Mouse (Mus musculus) gastrocnemius, postnatal 10 days (tissue): ENCODE measurements around the gene Iqcd. TPM values are rescaled to one million over a fixed set of nuclear protein-coding genes. Genes with fewer than 3 reads are reported as not detected.

Experiments used
- DNase-seq: peaks from one replicate; pipeline ENCODE4 v3.0.0; 2021; ENCODE audit warnings: mixed read lengths
- total RNA-seq, 2 experiments: library from RNA; stranded (reverse); gene quantifications; 2 replicates each; pipeline ENCODE4 v1.2.3; 2021

The Iqcd gene
- total RNA-seq, 2 experiments from 2014 or later = 0.40 to 0.50 TPM

GRCm38 (mm10) chr5:120603515-120603914 lies 14.7 kb downstream of the Iqcd start:
- no peak for DNase-seq

- DNase-seq = peak; percentile 90
Observed at GRCm38 (mm10) chr5:120604839-120605238, 16.0 kb downstream of the Iqcd start.

GRCm38 (mm10) chr5:120605241-120605661 lies 16.4 kb downstream of the Iqcd start:
- no peak for DNase-seq

- peak; percentile 91 for DNase-seq
Observed at GRCm38 (mm10) chr5:120605688-120606087, 16.9 kb downstream of the Iqcd start.

- no peak for DNase-seq
Observed at GRCm38 (mm10) chr5:120606590-120607200, 17.9 kb downstream of the Iqcd start.

GRCm38 (mm10) chr5:120607335-120607734 lies 18.5 kb downstream of the Iqcd start:
- DNase-seq = no peak

DNA sequence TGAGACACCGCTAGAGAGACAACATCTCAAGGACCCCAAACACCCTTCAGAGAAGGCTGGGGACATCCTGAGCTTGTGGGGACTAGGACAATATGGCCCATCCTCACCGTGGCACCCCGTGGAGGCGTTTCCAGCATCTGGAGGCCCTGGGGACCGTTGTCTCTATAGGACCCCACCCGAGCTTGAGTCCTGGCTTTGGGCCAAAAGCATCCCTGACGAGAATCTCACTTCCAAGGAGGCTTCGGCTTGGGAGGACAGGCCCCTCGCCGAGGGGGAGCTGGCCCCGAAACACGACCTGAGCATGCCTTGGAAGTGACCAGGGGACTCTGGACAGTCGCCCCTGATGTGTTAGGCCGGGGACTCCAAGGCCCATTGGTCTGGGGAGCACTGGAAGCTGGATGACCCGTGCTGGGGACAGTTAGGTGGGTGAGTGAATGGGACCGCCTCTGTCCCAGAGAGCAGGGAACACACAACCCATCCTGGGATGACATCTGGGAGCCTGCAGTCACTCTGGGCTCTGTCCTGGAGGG lies 20.5 kb downstream of the Iqcd start:
- no peak for DNase-seq

DNA sequence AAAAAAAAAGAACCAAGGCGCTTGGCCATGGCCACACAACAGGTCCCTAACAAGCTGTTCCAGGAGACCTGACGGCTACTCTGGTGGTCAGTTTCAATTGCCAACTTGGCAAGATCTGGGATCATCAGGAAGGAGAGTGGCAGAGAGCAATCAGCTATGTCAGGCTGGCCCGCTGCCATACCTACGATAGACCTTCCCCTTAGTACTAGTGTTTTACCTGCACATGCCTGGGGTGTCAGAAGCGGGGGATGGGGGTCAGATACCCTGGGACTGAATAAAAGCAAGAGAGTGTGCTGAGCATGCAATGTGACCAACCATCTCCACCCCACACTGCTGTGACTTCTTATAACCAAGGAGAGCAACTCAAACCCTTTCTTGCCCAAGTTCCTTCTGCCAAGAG lies 22.1 kb downstream of the Iqcd start:
- DNase-seq = no peak

DNA sequence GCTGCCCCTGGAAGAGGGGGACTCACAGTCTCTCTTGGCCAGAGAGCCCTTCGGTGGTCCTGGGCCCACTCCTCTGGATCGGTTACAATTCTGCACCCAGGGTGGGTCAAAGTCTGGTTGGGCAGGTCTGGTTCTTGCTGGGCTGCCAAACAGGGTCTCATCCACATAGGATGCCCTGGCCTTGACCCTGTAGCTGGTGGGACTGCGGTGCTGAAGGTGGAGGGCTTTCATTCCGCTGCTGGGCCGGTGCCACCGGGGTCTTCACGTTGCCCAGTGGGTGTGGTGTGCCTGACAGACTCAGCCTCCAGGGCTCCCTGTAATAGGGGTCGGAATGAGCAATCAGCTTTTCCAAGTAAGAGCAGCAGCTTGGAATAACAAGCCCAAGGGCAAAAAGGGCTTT lies 22.6 kb downstream of the Iqcd start:
- DNase-seq = no peak

GRCm38 (mm10) chr5:120612442-120612821 lies 23.6 kb downstream of the Iqcd start, which contains the start of the genes Rita1 and Ddx54:
Rita1 (minus strand) TSS chr5:120612589.
Ddx54 (plus strand) TSS chr5:120612739.
- DNase-seq = peak; percentile 96

GRCm38 (mm10) chr5:120612822-120613604 lies 24.2 kb downstream of the Iqcd start:
- DNase-seq = peak; percentile 99

DNA sequence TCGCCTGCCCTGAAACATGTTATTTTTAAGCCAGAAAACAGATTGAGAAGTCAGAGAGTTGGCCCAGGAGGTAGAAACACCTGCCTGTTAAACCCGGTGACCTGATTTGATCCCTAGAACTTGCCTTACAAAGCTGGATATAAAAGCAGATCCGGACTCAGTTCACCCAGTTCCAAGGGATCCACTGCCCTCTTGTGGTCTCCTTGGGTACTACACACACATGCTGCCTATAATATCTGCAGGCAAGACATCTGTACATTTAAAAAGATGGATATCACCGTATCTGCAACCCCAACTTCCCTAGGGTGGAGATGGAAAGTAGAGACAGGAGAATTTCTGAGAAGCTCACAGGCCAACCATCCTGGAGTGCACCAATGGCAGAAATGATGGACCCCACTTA lies 27.1 kb downstream of the Iqcd start:
- DNase-seq = no peak

- no peak for DNase-seq
Observed at GRCm38 (mm10) chr5:120618778-120619177, 30.0 kb downstream of the Iqcd start.

- DNase-seq = peak; percentile 71
Observed at GRCm38 (mm10) chr5:120619201-120619600, 30.4 kb downstream of the Iqcd start.

DNA sequence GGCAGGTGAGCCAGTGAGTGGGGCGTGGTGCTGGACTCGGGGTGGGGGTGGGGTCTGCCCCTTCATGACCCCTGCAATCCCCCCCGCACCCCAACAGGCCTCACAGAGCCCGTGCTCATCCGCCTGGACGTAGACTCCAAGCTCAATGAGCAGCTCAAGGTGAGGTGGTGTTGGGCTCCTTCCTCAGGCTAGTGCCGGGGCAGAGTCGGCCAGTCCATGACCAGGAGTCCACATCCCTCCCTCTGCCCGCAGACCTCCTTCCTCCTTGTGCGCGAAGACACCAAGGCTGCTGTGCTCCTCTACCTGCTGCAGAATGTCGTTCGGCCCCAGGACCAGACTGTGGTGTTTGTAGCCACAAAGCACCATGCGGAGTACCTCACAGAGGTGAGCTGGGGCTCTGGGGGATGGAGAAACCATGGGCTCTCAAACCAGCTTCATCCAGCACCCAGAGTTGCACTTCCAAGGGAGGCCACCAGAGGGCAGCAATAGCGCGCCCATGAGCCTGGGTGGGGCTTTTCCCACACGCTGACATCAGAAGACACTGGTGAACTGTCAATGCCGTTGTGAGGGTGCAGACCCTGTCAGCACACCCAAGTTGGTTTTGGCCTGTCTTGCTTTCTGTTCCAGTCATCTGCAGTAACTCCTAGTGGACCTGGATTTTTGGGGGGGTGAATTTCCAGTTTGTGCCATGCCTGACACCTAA lies 31.7 kb downstream of the Iqcd start:
- DNase-seq = peak; percentile 84

- DNase-seq = no peak
Observed at GRCm38 (mm10) chr5:120621078-120621765, 32.4 kb downstream of the Iqcd start.

DNA sequence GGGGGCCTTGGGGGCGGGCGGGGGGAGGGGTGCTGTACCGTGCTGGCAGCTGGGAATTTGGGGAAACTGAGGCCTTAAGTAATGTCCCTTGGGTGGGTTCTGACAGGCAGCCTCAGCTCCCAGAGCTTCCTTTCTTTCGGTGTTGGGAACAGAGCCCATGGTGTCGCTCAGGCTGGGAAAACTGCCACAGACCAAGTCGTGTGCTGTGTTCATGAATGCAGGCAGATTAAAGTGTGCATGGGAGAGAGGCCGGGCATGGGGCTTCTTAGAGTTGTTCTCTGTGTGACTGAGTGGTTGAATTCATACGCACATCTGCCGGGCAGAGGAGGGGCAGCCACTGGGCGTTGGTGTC lies 33.0 kb downstream of the Iqcd start:
- no peak for DNase-seq

- DNase-seq = no peak
Observed at GRCm38 (mm10) chr5:120622198-120622851, 33.5 kb downstream of the Iqcd start.

GRCm38 (mm10) chr5:120624427-120624826 lies 35.6 kb downstream of the Iqcd start:
- no peak for DNase-seq

DNA sequence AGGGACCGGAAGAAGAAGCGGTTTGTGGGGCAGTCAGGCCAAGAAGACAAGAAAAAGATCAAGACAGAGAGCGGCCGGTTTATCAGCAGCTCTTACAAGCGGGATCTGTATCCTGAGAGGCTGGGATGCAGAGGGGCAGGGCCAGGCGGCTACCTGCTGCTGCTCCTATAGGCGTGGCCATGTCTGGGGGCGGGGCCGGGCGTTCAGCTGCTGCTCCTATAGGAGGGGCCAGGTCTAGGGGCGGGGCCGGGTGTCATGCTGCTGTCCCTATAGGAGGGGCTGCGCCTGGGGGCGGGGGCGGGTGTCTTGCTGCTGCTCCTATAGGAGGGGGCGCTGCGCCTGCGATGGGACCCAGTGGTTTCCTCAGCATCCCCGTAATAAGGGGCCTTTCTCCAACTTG lies 37.6 kb downstream of the Iqcd start:
- DNase-seq = no peak

GRCm38 (mm10) chr5:120627515-120628300 lies 38.9 kb downstream of the Iqcd start:
- DNase-seq = no peak
